Mouse (Mus musculus): ENCODE results near the gene Il21r.

- no peak for TF ChIP-seq CTCF (IDR thresholded peaks at IDR 0.05; ENCODE audit: borderline replicate concordance, extremely low read depth, insufficient read depth, insufficient read length)
- TF ChIP-seq POLR2A (IDR thresholded peaks at IDR 0.05; ENCODE audit: borderline replicate concordance, extremely low read depth, insufficient read depth, insufficient read length, poor library complexity, severe bottlenecking) = no peak
Measured at GRCm38 (mm10) chr7:125586355-125586754, 16.9 kb upstream of the Il21r start.

All from brain, embryonic 14.5 days (tissue).